Comparison of ENCODE assay signal across 12 mouse cellular contexts in genomic region chr1:89015845-89016244, GRCm38 (mm10). TPM values are rescaled to one million over a fixed set of nuclear protein-coding genes. Genes with fewer than 3 reads are reported as not detected.
A peak's percentile ranks its signal among the peaks of the same experiment; 100 is the strongest.
DNase-seq lines count a peak whose midpoint lies in the region; ATAC-seq lines count a peak whose summit lies in the region.
"Had no signal": no experiment of that assay in that cellular context is flagged by ENCODE, and none has a peak within 500 bp of the region (broad histone marks: within the 10 kb centered on the region; RNA-seq: fewer than 3 reads in every experiment).

No protein-coding gene starts in this region.

- H3K9ac ChIP-seq in kidney, embryonic 15.5 days, result no peak overlapping the region
- no peak overlapping the region for H3K9ac ChIP-seq in midbrain, embryonic 11.5 days (ENCODE audit: low read length)
- H3K9ac ChIP-seq: hindbrain, embryonic 12.5 days; midbrain, embryonic 15.5 days had no signal

- H3K27ac ChIP-seq in kidney, embryonic 15.5 days, result peak overlapping the region; percentile 62; the same call in 1 of the 2 replicates
- H3K27ac ChIP-seq in midbrain, embryonic 11.5 days (ENCODE audit: low read depth, low read length), result no peak overlapping the region
- H3K27ac ChIP-seq: hindbrain, embryonic 12.5 days; midbrain, embryonic 15.5 days had no signal

- H3K4me3 ChIP-seq in kidney, embryonic 15.5 days (replicated peaks), result no peak overlapping the region
- no peak overlapping the region for H3K4me3 ChIP-seq in midbrain, embryonic 11.5 days (ENCODE audit: low read depth, low read length)
- H3K4me3 ChIP-seq: hindbrain, embryonic 12.5 days; midbrain, embryonic 15.5 days had no signal

- no peaks in the 10 kb centered on the region for H3K36me3 ChIP-seq in kidney, embryonic 15.5 days
- no peaks in the 10 kb centered on the region for H3K36me3 ChIP-seq in midbrain, embryonic 11.5 days (ENCODE audit: control insufficient read depth, insufficient read depth, low read length)
- H3K36me3 ChIP-seq: hindbrain, embryonic 12.5 days; midbrain, embryonic 15.5 days had no signal

- no peak for ATAC-seq in kidney, embryonic 15.5 days (replicated peaks; ENCODE audit: low FRiP score)
- peak; percentile 93 for ATAC-seq in granulocyte monocyte progenitor cell, adult 5-6 weeks (replicated peaks; ENCODE audit: poor library complexity, severe bottlenecking)
- ATAC-seq in megakaryocyte, adult 5-6 weeks (ENCODE audit: poor library complexity, severe bottlenecking), result peak; percentile 92
- ATAC-seq in midbrain, embryonic 11.5 days (ENCODE audit: low FRiP score), result no peak
- ATAC-seq: forebrain, embryonic 16.5 days; midbrain, embryonic 15.5 days had no signal

- H3K9me3 ChIP-seq in kidney, embryonic 15.5 days (replicated peaks), result no peaks in the 10 kb centered on the region
- H3K9me3 ChIP-seq in midbrain, embryonic 11.5 days (ENCODE audit: control insufficient read depth, low read length), result no peaks in the 10 kb centered on the region
- H3K9me3 ChIP-seq: hindbrain, embryonic 12.5 days; midbrain, embryonic 15.5 days had no signal

- peak overlapping the region; percentile 30; the same call in 1 of the 2 replicates for H3K4me2 ChIP-seq in kidney, embryonic 15.5 days
- no peak overlapping the region for H3K4me2 ChIP-seq in midbrain, embryonic 11.5 days
- H3K4me2 ChIP-seq: hindbrain, embryonic 12.5 days; midbrain, embryonic 15.5 days had no signal

- no peak for DNase-seq in kidney, postnatal 10 days
- peak; percentile 63 for DNase-seq in R1 (ENCODE audit: low read depth, low spot score)
- no peak for DNase-seq in midbrain, embryonic 11.5 days (ENCODE audit: low spot score, missing footprints)
- no peak for DNase-seq in cerebellum, adult 9-10 months
- DNase-seq: adrenal gland, postnatal 14 days had no signal

- peaks cover 3% of the 10 kb centered on the region; the same call in 1 of the 2 replicates for H3K27me3 ChIP-seq in kidney, embryonic 15.5 days
- H3K27me3 ChIP-seq in midbrain, embryonic 11.5 days (ENCODE audit: control insufficient read depth, insufficient read depth, low read length), result no peaks in the 10 kb centered on the region
- H3K27me3 ChIP-seq: hindbrain, embryonic 12.5 days; midbrain, embryonic 15.5 days had no signal

- WGBS in kidney, embryonic 15.5 days, result 50% methylated on average over 10 of the region's 10 CpGs
- 79% methylated on average over 10 of the region's 10 CpGs for WGBS in midbrain, embryonic 11.5 days

- H3K4me1 ChIP-seq in kidney, embryonic 15.5 days, result peaks cover 29% of the 10 kb centered on the region
- H3K4me1 ChIP-seq in midbrain, embryonic 11.5 days (ENCODE audit: control insufficient read depth, insufficient read depth, low read length), result peaks cover 3% of the 10 kb centered on the region; the same call in 1 of the 2 replicates
- H3K4me1 ChIP-seq: hindbrain, embryonic 12.5 days had no signal

RNA-seq across cellular contexts. Expression of gene Sh3bp4, which starts 54.4 kb away (rescaled TPM):
- 25.4 and 28.7 TPM in 2 replicates for polyA plus RNA-seq in kidney, embryonic 15.5 days (2015; fragmentation: Nextera tagmentation; extraction: Ambion mirVana)
- 0.41 and 0.88 TPM in 2 replicates for total RNA-seq in granulocyte monocyte progenitor cell, adult 5-6 weeks (2014; fragmentation: Nextera tagmentation)
- total RNA-seq in granulocyte monocyte progenitor cell, adult 5-6 weeks (2017), result not detected in 2 replicates
- total RNA-seq in megakaryocyte, adult 5-6 weeks (2015), result 1.9 and 3.6 TPM in 2 replicates
- total RNA-seq in megakaryocyte, adult 5-6 weeks (2017), result 0.94 and 1.3 TPM in 2 replicates
- 17.3 and 18.6 TPM in 2 replicates for polyA plus RNA-seq in midbrain, embryonic 11.5 days (2014; fragmentation: Nextera tagmentation; extraction: Ambion mirVana)
- total RNA-seq: MEL had no signal

Comparison
In these comparisons a context has a peak if more than half of its experiments do, and no peak if none do; other contexts are left out.
1. ATAC-seq: peak in granulocyte monocyte progenitor cell, adult 5-6 weeks (single experiment) and megakaryocyte, adult 5-6 weeks (single experiment); none in kidney, embryonic 15.5 days (single experiment) and midbrain, embryonic 11.5 days (single experiment).